Mouse (Mus musculus) small intestine, adult 2 months (tissue): ENCODE measurements around the gene Hmmr.

Experiments
- CTCF ChIP-seq: fragments of 200-500 bp; IDR thresholded peaks from 2 replicates; pipeline ENCODE4 v1.5.1; 2012; ENCODE audit warnings: low read depth, mild to moderate bottlenecking, control low read depth, inconsistent platforms, low read length, moderate library complexity, mixed read lengths; ENCODE audit not compliant: insufficient replicate concordance, insufficient read length; ENCODE audit errors: extremely low read depth
- POLR2A ChIP-seq: fragments of 200-500 bp; IDR thresholded peaks from 2 replicates; pipeline ENCODE4 v1.6.1; 2012; ENCODE audit warnings: low read depth, mild to moderate bottlenecking, control low read depth, inconsistent platforms, low read length, moderate library complexity

DNA sequence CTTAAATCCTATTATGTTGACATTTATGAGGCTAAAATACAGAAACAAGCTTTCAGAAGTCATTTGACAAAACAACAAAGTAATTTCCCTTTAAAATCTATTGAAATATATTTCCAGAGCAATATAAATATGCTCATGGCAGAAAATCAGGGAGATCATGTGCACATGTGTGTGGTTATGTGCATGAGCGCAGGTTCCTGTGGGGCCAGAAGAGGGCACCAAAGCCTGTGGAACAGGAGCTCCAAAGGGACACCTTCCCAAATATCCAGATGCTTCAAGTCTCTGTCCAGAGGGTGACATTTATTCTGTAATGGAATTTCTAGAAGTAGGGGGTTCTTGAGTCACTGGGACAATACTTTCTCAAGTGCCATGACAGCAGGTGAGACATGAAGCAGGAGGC is 56.1 kb downstream of the Hmmr start:
- no peak for TF ChIP-seq POLR2A
- TF ChIP-seq CTCF = peak; percentile 40; the same call in 1 of the 2 replicates
